Mouse (Mus musculus) MEL (cell line): ENCODE measurements around the gene Egfem1. TPM values are rescaled to one million over a fixed set of nuclear protein-coding genes. Genes with fewer than 3 reads are reported as not detected.

Experiments used
- DNase-seq: peaks from one replicate; pipeline ENCODE4 v3.0.0; 2011; ENCODE audit warnings: low read depth, low spot score
- H3K27ac ChIP-seq: 2 replicates; pipeline ENCODE4 v1.5.1; 2012; ENCODE audit warnings: low read depth, mild to moderate bottlenecking, control low read depth, low read length, moderate library complexity; ENCODE audit not compliant: control insufficient read depth
- H3K27me3 ChIP-seq, 2 experiments: fragments of 150-350 bp in 1 of 2; sonication (generic) in 1 of 2; 2 replicates each; pipeline ENCODE4 v1.6.1; 2012; ENCODE audit warnings: low read length in 2 of 2, mild to moderate bottlenecking in 2 of 2, improper control_type of control experiment in 1 of 2, moderate library complexity in 1 of 2; ENCODE audit not compliant: insufficient read depth in 2 of 2, control insufficient read depth in 1 of 2
- H3K36me3 ChIP-seq, 2 experiments: 2 replicates each; pipeline ENCODE4 v1.6.1; 2012 to 2014; ENCODE audit warnings: low read length in 2 of 2, improper control_type of control experiment in 1 of 2, inconsistent platforms in 1 of 2, mild to moderate bottlenecking in 1 of 2; ENCODE audit not compliant: insufficient read depth in 2 of 2, control insufficient read depth in 1 of 2
- H3K4me1 ChIP-seq, 2 experiments: fragments of 150-350 bp in 1 of 2; sonication (generic) in 1 of 2; 2 replicates each; pipeline ENCODE4 v1.6.1; 2012; ENCODE audit warnings: low read length in 2 of 2, improper control_type of control experiment in 1 of 2, mild to moderate bottlenecking in 1 of 2; ENCODE audit not compliant: insufficient read depth in 2 of 2, control insufficient read depth in 1 of 2
- H3K4me3 ChIP-seq, 2 experiments: fragments of 150-350 bp in 1 of 2; sonication (generic) in 1 of 2; 2 replicates each; pipeline ENCODE4 v1.5.1; 2012; ENCODE audit warnings: low read depth in 2 of 2, low read length in 2 of 2, mild to moderate bottlenecking in 2 of 2, moderate library complexity in 2 of 2, control low read depth in 1 of 2, improper control_type of control experiment in 1 of 2; ENCODE audit not compliant: control insufficient read depth in 1 of 2, insufficient read depth in 1 of 2
- H3K79me2 ChIP-seq: 2 replicates; pipeline ENCODE4 v1.6.1; 2012; ENCODE audit warnings: mild to moderate bottlenecking, low read length, moderate library complexity; ENCODE audit not compliant: control insufficient read depth, poor library complexity, insufficient read depth
- H3K9ac ChIP-seq: 2 replicates; pipeline ENCODE4 v1.6.1; 2012; ENCODE audit warnings: low read depth, mild to moderate bottlenecking, control low read depth, low read length, moderate library complexity; ENCODE audit not compliant: control insufficient read depth, poor library complexity, severe bottlenecking
- H3K9me3 ChIP-seq: fragments of 150-350 bp; sonication (generic); replicated peaks from 2 replicates; pipeline ENCODE4 v1.6.1; 2012; ENCODE audit warnings: mild to moderate bottlenecking, low read length, improper control_type of control experiment, moderate library complexity; ENCODE audit not compliant: insufficient read depth
- CTCF ChIP-seq, 3 experiments: IDR thresholded peaks in 2 of 3; conservative IDR thresholded peaks in 1 of 3; 2 replicates each; pipeline ENCODE4 v1.5.1; 2011 to 2012; ENCODE audit warnings: low read length in 3 of 3, low read depth in 2 of 3, mild to moderate bottlenecking in 2 of 3, improper control_type of control experiment in 1 of 3, inconsistent platforms in 1 of 3, mixed read lengths in 1 of 3, moderate library complexity in 1 of 3; ENCODE audit not compliant: control insufficient read depth in 1 of 3, insufficient read depth in 1 of 3, poor library complexity in 1 of 3, severe bottlenecking in 1 of 3
- EP300 ChIP-seq, 2 experiments: IDR thresholded peaks; 2 replicates each; pipeline ENCODE4 v1.6.1; 2011; ENCODE audit warnings: improper control_type of control experiment in 2 of 2, low read length in 2 of 2, low read depth in 1 of 2, mild to moderate bottlenecking in 1 of 2
- ETS1 ChIP-seq: IDR thresholded peaks from 2 replicates; pipeline ENCODE4 v1.6.1; 2012; ENCODE audit warnings: low read depth, mild to moderate bottlenecking, inconsistent platforms, low read length, improper control_type of control experiment, moderate library complexity
- HCFC1 ChIP-seq: IDR thresholded peaks from 2 replicates; pipeline ENCODE4 v1.6.1; 2012; ENCODE audit warnings: low read depth, mild to moderate bottlenecking, inconsistent platforms, low read length, improper control_type of control experiment, moderate library complexity
- MAFK ChIP-seq: IDR thresholded peaks from 2 replicates; pipeline ENCODE4 v1.6.1; 2011; ENCODE audit warnings: low read depth, mild to moderate bottlenecking, low read length, improper control_type of control experiment, borderline replicate concordance
- MAX ChIP-seq: IDR thresholded peaks from 2 replicates; pipeline ENCODE4 v1.6.1; 2011; ENCODE audit warnings: low read length, improper control_type of control experiment
- MEF2A ChIP-seq: IDR thresholded peaks from 2 replicates; pipeline ENCODE4 v1.6.1; 2014; ENCODE audit warnings: low read depth, mild to moderate bottlenecking, inconsistent platforms, low read length, improper control_type of control experiment; ENCODE audit not compliant: poor library complexity, insufficient replicate concordance, severe bottlenecking; ENCODE audit errors: extremely low read depth
- MXI1 ChIP-seq: IDR thresholded peaks from 2 replicates; pipeline ENCODE4 v1.6.1; 2011; ENCODE audit warnings: mild to moderate bottlenecking, low read depth, low read length, improper control_type of control experiment
- NRF1 ChIP-seq: IDR thresholded peaks from 2 replicates; pipeline ENCODE4 v1.6.1; 2014; ENCODE audit warnings: low read depth, mild to moderate bottlenecking, inconsistent platforms, low read length, improper control_type of control experiment, moderate library complexity; ENCODE audit not compliant: poor library complexity, insufficient read depth, severe bottlenecking
- POLR2A ChIP-seq, 2 experiments: IDR thresholded peaks; 2 replicates each; pipeline ENCODE4 v1.6.1; 2011 to 2012; ENCODE audit warnings: low read length in 2 of 2, mild to moderate bottlenecking in 2 of 2, control low read depth in 1 of 2, improper control_type of control experiment in 1 of 2, low read depth in 1 of 2, moderate library complexity in 1 of 2; ENCODE audit not compliant: control insufficient read depth in 1 of 2, insufficient read depth in 1 of 2, poor library complexity in 1 of 2
- POLR2AphosphoS2 ChIP-seq: IDR thresholded peaks from 2 replicates; pipeline ENCODE4 v1.6.1; 2011; ENCODE audit warnings: low read length, improper control_type of control experiment
- RCOR1 ChIP-seq: IDR thresholded peaks from 2 replicates; pipeline ENCODE4 v1.6.1; 2012; ENCODE audit warnings: low read depth, mild to moderate bottlenecking, inconsistent platforms, low read length, improper control_type of control experiment
- SIN3A ChIP-seq: IDR thresholded peaks from 2 replicates; pipeline ENCODE4 v1.6.1; 2012; ENCODE audit warnings: low read length, improper control_type of control experiment, inconsistent platforms
- TBP ChIP-seq: IDR thresholded peaks from 2 replicates; pipeline ENCODE4 v1.8.0; 2011; ENCODE audit warnings: low read depth, low read length, improper control_type of control experiment
- UBTF ChIP-seq: IDR thresholded peaks from 2 replicates; pipeline ENCODE4 v1.6.1; 2012; ENCODE audit warnings: low read depth, mild to moderate bottlenecking, inconsistent platforms, low read length, improper control_type of control experiment, moderate library complexity, borderline replicate concordance; ENCODE audit not compliant: insufficient read depth
- ZKSCAN1 ChIP-seq: IDR thresholded peaks from 2 replicates; pipeline ENCODE4 v1.6.1; 2012; ENCODE audit warnings: low read depth, mild to moderate bottlenecking, inconsistent platforms, low read length, improper control_type of control experiment, moderate library complexity
- ZNF384 ChIP-seq: IDR thresholded peaks from 2 replicates; pipeline ENCODE4 v1.6.1; 2012; ENCODE audit warnings: low read depth, mild to moderate bottlenecking, inconsistent platforms, low read length, improper control_type of control experiment
- polyA plus RNA-seq, 2 experiments: library from polyadenylated mRNA; stranded (reverse) in 1 of 2; unstranded in 1 of 2; fragments of >175 nt in 1 of 2; fragments of >200 nt in 1 of 2; gene quantifications; 2 replicates each; pipeline versions ENCODE4 v1.2.1 to v1.2.4; 2012; ENCODE audit warnings: low replicate concordance in 2 of 2, low read depth in 1 of 2; ENCODE audit not compliant: insufficient read length in 2 of 2, insufficient read depth in 1 of 2, missing spikeins in 1 of 2
- total RNA-seq: library from RNA; depleted of rRNA; stranded (reverse); fragments of 300-350 nt; gene quantifications from 2 replicates; pipeline ENCODE4 v1.2.3, GENCODE M21; 2012

The Egfem1 gene
- total and polyA plus RNA-seq, 3 experiments = not detected

DNA sequence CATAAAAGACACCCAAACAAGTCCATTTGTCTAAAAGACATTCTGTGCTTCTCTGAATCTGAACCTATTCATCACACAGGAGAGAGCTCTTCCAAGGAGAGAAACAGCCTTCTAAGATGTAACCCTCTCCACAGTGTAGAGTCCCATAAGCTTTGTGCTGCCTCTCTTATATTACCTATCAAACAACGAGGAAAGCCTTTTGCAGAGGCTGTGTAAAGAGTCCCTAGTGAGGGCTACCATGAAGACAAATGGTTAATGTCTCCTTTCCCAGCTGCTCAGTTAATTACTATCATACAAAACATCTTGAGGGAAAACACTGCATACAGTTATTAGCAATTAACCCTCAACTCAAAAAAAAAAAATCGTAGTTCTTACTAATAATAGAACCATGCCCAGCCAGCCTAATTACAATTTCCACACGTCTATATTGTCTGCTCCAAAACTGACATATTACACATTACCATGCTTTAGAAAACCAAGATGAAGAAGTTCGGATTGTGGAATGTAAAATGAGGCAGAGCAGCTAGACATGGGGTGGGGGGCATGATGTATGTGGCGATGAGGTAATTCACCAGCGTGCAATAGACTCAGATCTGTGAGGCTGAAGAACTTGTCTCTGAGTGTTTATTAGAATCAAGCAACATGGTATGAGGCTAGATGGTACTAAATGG is 13.3 kb upstream of the Egfem1 start:
- Histone ChIP-seq H3K4me3 (no peak overlapping the region), H3K9me3 (no peaks in the 10 kb centered on the region), H3K4me1 (no peaks in the 10 kb centered on the region), H3K79me2 (no peaks in the 10 kb centered on the region), H3K36me3 (no peaks in the 10 kb centered on the region), H3K9ac (no peak overlapping the region), H3K27me3 (no peaks in the 10 kb centered on the region), H3K27ac (no peak overlapping the region)
- TF ChIP-seq MAX (no peak), TBP (no peak), MEF2A (no peak), POLR2AphosphoS2 (no peak), ZKSCAN1 (no peak)
- no peak for DNase-seq

DNA sequence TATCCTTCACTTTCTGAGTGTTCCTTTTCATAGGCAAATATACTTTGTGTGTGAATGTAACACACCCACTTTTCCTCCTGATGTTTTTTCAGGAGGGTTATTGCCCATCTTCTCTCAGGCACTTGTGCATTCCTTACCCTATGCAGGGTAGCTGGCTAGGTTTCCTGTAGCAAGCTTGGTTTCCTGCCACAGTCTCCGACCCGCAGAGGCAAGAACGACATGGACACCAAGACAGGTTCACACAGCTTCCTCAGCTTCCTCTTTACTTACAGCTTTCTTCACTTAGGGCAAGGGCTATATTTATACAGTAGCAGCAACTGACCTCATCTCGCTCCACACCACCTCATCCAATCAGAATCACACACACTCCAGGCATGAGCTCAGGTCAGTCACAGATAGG is 10.5 kb upstream of the Egfem1 start:
- H3K79me2 ChIP-seq = no peaks in the 10 kb centered on the region
- no peaks in the 10 kb centered on the region for H3K36me3 ChIP-seq
- TF ChIP-seq SIN3A (no peak), CTCF (IDR thresholded peaks at IDR 0.05 in 2 of 3, conservative IDR thresholded peaks at IDR 0.05 in 1 of 3; ENCODE audit: control insufficient read depth in 1 of 3, insufficient read depth in 1 of 3, low read depth in 2 of 3, low read length in 3 of 3, poor library complexity in 1 of 3, severe bottlenecking in 1 of 3) (no peak), POLR2A (IDR thresholded peaks at IDR 0.05; ENCODE audit: control insufficient read depth in 1 of 2, insufficient read depth in 1 of 2, low read depth in 1 of 2, low read length in 2 of 2, poor library complexity in 1 of 2) (no peak), HCFC1 (no peak), ZNF384 (no peak), NRF1 (no peak), ETS1 (no peak), MXI1 (no peak), EP300 (IDR thresholded peaks at IDR 0.05; ENCODE audit: low read depth in 1 of 2, low read length in 2 of 2) (no peak), RCOR1 (no peak), UBTF (no peak), MAFK (no peak)
- no peaks in the 10 kb centered on the region for H3K9me3 ChIP-seq
- no peak overlapping the region for H3K4me3 ChIP-seq
- no peak overlapping the region for H3K27ac ChIP-seq
- no peaks in the 10 kb centered on the region for H3K27me3 ChIP-seq
- H3K4me1 ChIP-seq = no peaks in the 10 kb centered on the region
- no peak for DNase-seq
- no peak overlapping the region for H3K9ac ChIP-seq
